ENCODE assay signal across 9 mouse cellular contexts in genomic region chr12:109595753-109596152, GRCm38 (mm10). TPM values are rescaled to one million over a fixed set of nuclear protein-coding genes. Genes with fewer than 3 reads are reported as not detected.
A peak's percentile ranks its signal among the peaks of the same experiment; 100 is the strongest.
DNase-seq lines count a peak whose midpoint lies in the region; ATAC-seq lines count a peak whose summit lies in the region.
"Had no signal": no experiment of that assay in that cellular context is flagged by ENCODE, and none has a peak within 500 bp of the region (broad histone marks: within the 10 kb centered on the region; RNA-seq: fewer than 3 reads in every experiment).

No protein-coding gene starts in this region.

- WGBS in limb, embryonic 11.5 days = 32% methylated on average over 6 of the region's 6 CpGs
- 54% methylated on average over 6 of the region's 6 CpGs for WGBS in stomach, embryonic 16.5 days

- no peak overlapping the region for H3K9ac ChIP-seq in limb, embryonic 11.5 days (ENCODE audit: low read length)
- H3K9ac ChIP-seq in stomach, embryonic 16.5 days (ENCODE audit: low read length) = no peak overlapping the region

- no peak overlapping the region for H3K4me3 ChIP-seq in limb, embryonic 11.5 days (ENCODE audit: low read depth, low read length)
- no peak overlapping the region for H3K4me3 ChIP-seq in stomach, embryonic 16.5 days (replicated peaks; ENCODE audit: low read length)

- no peak for ATAC-seq in limb, embryonic 11.5 days (ENCODE audit: insufficient number of reproducible peaks, low FRiP score, low TSS enrichment, low read depth)
- peak; percentile 33; the same call in 1 of the 2 replicates for ATAC-seq in stomach, embryonic 16.5 days (ENCODE audit: insufficient read depth, low FRiP score)
- no peak for ATAC-seq in megakaryocyte progenitor cell, adult 5-6 weeks (replicated peaks; ENCODE audit: poor library complexity)

- no peaks in the 10 kb centered on the region for H3K27me3 ChIP-seq in limb, embryonic 11.5 days (ENCODE audit: control insufficient read depth, insufficient read depth, low read length)
- no peaks in the 10 kb centered on the region for H3K27me3 ChIP-seq in stomach, embryonic 16.5 days (ENCODE audit: control insufficient read depth, insufficient read depth, low read length)

- intact Hi-C loops in left cerebral cortex, postnatal 4 days (cut with DNase I) = no loop called here

- no peak overlapping the region for H3K4me2 ChIP-seq in limb, embryonic 11.5 days (ENCODE audit: low read depth, severe bottlenecking)
- H3K4me2 ChIP-seq in stomach, embryonic 16.5 days (ENCODE audit: low read depth, low read length) = no peak overlapping the region

- H3K9me3 ChIP-seq in limb, embryonic 11.5 days (ENCODE audit: control insufficient read depth, low read length) = 0 out of 2 replicates have a peak, but pooled peaks cover 3% of the 10 kb centered on the region
- no peaks in the 10 kb centered on the region for H3K9me3 ChIP-seq in stomach, embryonic 16.5 days (replicated peaks; ENCODE audit: control insufficient read depth, low read length)

- DNase-seq in left cerebral cortex, postnatal 4 days = peak; percentile 73
- DNase-seq in left cerebral cortex, adult 11 months (ENCODE audit: low spot score) = no peak
- DNase-seq in cerebellum, adult 9-11 months = peak; percentile 81
- peak; percentile 34 for DNase-seq in heart, adult 8-10 months (ENCODE audit: low spot score)
- DNase-seq in limb, embryonic 11.5 days (ENCODE audit: low spot score) = peak; percentile 58
- DNase-seq in spleen, postnatal 10 days (ENCODE audit: low spot score in 2 of 2) = no peak

- peak overlapping the region; percentile 55; the same call in 1 of the 2 replicates for H3K27ac ChIP-seq in limb, embryonic 11.5 days (replicated peaks; ENCODE audit: low read depth, low read length)
- peak overlapping the region; percentile 81 for H3K27ac ChIP-seq in stomach, embryonic 16.5 days (ENCODE audit: low read length)

- peaks cover 14% of the 10 kb centered on the region for H3K4me1 ChIP-seq in limb, embryonic 11.5 days (ENCODE audit: control insufficient read depth, insufficient read depth, low read length)
- peaks cover 14% of the 10 kb centered on the region for H3K4me1 ChIP-seq in stomach, embryonic 16.5 days (ENCODE audit: control insufficient read depth, insufficient read depth, low read length)

- peaks cover 5% of the 10 kb centered on the region; the same call in 1 of the 2 replicates for H3K36me3 ChIP-seq in limb, embryonic 11.5 days (ENCODE audit: control insufficient read depth, insufficient read depth, low read length)
- peaks cover 3% of the 10 kb centered on the region; the same call in 1 of the 2 replicates for H3K36me3 ChIP-seq in stomach, embryonic 16.5 days (ENCODE audit: control insufficient read depth, insufficient read depth, low read length)
- H3K36me3 ChIP-seq: G1E had no signal

RNA-seq across cellular contexts. Expression of gene Rtl1, which starts 4.4 kb away (rescaled TPM):
- under 1 TPM in 1 of 2 experiments, not detected in 1; 0.34 TPM for total RNA-seq in left cerebral cortex, postnatal 4 days (2021)
- under 1 TPM in 1 of 4 experiments, not detected in 3; 0.05 TPM for total RNA-seq in heart, adult 8-10 months (2022)
- polyA plus RNA-seq in limb, embryonic 11.5 days (2014; fragmentation: Nextera tagmentation; extraction: Ambion mirVana) = 0.85 and 0.91 TPM in 2 replicates
- polyA plus RNA-seq in stomach, embryonic 16.5 days (2015; fragmentation: Nextera tagmentation; extraction: Ambion mirVana) = 1.3 and 2.3 TPM in 2 replicates
- not detected in 2 replicates for total RNA-seq in megakaryocyte progenitor cell, adult 5-6 weeks (2015)
- not detected in 2 replicates for total RNA-seq in megakaryocyte progenitor cell, adult 5-6 weeks (2017)
- polyA plus RNA-seq: G1E had no signal

Comparison
In these comparisons a context has a peak if more than half of its experiments do, and no peak if none do; other contexts are left out.
1. DNase-seq: peak in left cerebral cortex, postnatal 4 days (single experiment), cerebellum, adult 9-11 months (single experiment), heart, adult 8-10 months (single experiment) and limb, embryonic 11.5 days (single experiment); none in left cerebral cortex, adult 11 months (single experiment) and spleen, postnatal 10 days (0 of 2).